Mouse (Mus musculus) cerebral cortex, adult 2 months (tissue): ENCODE data around the gene Pomp.

ENCODE experiments used
- WGBS: fragments of 180-500 bp; shearing (Covaris S2); methylation state at CpG from one replicate; pipeline ENCODE4 v1.1.7; 2018; 5-methylcytosine and 5-hydroxymethylcytosine counted together

The Pomp gene

DNA sequence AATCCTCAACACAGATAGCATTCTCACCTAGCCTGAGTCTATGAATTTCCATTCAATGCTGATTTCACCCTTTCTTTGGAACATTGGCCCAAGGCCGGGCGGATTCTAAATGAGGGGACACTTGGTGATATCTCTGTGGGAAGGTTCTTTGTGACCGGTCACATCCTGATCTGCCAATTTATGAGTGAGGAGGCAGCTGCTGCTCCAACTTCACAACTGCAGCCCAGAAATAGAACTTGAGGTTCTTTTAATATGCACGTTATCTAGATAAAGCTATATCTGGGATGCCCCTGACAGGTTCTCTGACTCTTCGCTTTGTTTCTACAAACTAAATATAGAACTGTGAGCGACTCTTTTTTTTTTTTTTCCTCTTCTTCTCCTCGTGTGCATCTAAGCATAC is 10.1 kb upstream of the Pomp start:
- WGBS, result 31% methylated on average over 7 of the region's 7 CpGs

DNA sequence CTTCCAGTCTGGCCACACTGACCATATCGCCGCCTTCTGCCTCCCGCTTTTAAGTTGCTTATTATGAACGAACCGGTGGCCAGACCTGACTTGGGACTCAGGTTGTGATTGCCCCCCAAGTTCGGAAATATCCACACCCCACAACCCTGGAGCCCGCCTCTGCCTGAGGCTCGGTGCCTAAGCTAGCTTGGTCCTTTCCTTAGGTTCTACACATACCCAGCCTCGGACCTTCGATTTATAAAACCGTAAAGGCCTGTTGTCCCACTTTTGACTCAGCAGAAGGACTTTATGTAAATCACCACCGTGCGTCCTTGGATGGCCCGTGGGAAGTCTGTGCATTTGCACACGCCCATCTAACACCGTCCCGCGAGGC is 199 bp upstream of the Pomp start:
- under 1% methylated on average over 18 of the region's 18 CpGs for WGBS

DNA sequence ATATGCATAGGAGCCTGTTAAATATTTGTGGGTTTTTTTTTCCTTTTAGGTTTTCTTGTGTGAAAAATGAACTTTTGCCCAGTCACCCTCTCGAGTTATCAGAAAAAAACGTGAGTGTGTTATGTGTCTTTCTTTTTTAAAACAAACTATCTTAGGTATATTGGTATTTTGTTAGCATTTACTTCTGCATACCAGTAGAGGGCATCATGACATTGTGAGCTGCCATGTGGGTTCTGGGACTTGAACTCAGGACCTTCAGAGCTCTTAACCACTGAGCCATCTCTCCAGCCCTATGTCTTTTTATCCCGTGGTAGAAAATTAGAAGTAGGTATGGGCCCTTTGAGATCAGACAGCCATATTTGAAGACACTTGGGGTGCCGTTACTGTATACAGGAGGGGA is 8.4 kb downstream of the Pomp start:
- 88% methylated on average over 4 of the region's 4 CpGs for WGBS

DNA sequence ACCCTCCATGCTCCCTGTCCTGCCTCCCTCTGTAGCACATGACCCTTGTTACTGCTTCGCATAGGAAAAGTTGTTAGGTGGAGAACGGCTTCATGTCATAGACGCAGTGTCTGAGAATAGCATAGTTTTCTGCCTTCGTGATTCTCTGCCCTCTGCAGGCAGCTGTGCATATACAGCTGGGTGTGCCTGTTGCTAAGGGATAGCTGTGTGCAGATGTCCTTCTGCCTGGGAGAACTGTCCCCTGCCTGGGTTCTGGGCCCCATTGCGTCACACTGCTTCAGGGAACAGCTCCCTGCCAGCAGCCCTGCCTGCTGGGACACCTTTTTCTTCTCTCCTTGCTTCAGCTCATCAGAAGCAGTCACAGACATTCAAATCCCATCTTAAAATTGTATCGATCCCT is 9.3 kb downstream of the Pomp start:
- WGBS, result 76% methylated on average over 6 of the region's 6 CpGs

DNA sequence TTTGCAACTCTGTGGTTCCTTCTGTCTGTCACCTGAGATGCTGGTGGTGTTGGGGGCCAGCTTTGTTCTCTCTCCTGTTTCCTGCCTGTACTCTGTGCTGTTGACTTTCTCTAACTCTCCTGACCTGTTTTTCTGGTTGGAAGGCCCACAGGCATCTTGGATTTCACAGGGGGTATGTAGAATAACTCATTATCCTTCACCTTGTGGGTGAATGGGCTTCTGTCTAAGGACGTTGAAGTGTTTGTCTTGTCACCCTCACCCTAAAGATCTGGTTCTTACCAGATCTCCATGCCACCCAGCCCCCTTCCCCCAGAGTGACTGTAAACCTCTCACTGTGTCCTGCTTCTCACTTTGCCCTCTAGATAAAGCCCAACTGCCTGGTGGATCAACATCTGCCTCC is 10.0 kb downstream of the Pomp start:
- WGBS, result 88% methylated on average over 1 of the region's 1 CpGs

DNA sequence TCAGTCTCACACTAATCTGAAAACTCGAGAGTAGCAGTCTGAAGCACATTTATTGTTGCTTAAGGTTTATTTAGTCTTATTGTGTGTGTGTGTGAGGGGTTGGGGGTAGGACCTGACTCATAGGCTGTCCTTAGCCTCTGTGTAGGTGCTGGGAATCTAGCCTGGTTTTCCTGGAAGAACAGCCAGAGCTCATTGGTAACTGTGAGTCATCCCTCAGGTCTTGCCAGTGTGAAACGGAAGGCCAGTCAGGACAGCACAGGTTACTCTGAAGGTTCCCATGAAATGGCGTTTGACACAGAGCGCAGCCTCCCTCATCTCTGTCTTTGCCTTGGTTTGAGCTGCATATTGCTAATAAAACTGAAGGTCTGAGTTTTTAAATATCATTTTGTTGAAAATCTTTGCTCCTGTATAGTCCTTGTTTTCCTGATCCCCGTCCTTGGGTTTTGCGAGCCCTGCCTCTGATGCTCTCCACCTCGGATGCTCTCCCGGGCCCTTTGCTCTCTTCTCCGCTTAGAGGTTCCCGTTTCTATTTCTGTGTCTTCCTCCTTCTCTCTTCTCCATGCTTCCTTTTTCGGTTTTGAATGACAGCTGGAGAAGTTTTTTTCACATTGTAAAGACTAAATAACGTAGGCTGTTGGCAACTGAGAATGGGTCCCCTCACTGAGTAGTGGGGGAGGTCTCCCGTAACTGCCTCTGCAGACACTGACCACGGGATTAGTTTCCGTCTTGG is 11.0 kb downstream of the Pomp start:
- WGBS, result 69% methylated on average over 15 of the region's 15 CpGs

- WGBS, result 81% methylated on average over 18 of the region's 18 CpGs
These were observed 14.3 kb downstream of the Pomp start for GRCm38 (mm10) chr5:147874491-147875065.

DNA sequence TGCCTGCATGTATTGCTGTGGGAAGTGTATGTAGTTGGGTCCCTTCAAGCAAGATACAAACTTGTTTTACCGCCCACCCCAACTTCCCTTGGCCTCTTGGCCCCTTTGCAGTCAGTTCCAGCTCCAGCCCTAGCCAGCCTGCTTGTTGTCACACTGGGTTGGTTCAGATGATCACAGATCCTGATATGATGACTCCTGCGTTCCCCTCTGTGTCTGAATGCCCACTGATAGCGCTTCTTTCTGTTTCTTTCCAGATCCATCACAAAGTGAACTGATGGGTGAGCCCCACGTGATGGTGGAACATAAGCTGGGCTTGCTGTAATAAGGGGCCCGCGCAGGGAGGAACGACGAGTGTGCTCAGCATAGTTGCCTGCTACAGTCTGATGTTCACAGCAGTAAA is 14.9 kb downstream of the Pomp start:
- 94% methylated on average over 8 of the region's 8 CpGs for WGBS

DNA sequence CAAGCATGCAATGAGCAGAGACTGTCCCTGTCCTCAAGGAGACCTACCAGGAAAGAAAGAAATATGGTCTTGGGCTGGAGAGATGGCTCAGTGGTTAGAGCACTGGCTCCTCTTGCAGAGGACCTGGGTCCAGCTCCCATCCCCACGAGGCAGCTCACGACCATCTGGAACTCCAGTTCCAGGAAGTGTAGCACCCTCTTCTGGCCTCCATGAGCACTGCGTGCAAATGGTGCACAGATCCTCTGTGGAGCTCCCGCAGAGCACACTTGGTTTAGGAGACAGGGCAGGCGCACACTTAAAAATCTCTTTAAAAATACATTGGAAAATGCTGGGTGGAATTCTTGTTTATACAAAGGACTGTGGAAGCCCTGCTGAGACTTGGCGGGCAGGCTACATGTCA is 17.3 kb downstream of the Pomp start:
- WGBS, result 68% methylated on average over 6 of the region's 6 CpGs

DNA sequence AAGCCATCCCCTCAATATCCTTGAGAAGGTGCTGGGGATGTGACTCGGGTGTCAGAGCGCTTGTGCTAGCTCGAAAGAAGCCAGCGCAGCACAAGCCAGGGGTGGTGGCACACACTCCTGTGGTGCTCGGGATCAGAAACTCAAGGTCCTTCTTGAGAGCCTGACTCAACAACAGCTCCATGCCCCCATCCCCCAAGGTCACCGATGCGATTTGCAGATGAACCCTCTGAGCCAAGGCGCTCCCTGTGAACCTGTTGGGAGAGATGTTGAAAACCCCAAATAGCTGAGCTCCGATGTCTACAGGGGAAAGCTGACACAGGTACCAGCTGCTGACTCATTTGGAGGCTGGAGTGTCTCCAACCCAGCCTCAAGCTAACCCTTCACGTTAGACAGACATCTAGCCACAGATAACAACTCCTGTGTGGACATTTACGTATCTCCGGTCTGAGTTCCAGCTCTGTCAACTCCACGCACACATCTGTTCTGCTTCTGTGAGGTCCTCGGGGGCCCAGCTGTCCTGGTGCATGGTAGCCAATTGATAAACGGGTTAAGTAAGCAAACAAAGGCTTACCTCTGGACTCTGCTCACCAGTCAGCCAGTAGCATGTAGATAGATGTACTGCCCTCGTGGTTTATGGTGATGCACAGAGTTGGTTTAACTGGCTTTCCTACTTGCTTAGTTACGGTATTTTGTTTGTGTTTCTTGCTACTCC is 19.9 kb downstream of the Pomp start:
- 88% methylated on average over 17 of the region's 17 CpGs for WGBS

- WGBS, result 88% methylated on average over 6 of the region's 6 CpGs
These were observed 23.3 kb downstream of the Pomp start for GRCm38 (mm10) chr5:147883581-147883980.

DNA sequence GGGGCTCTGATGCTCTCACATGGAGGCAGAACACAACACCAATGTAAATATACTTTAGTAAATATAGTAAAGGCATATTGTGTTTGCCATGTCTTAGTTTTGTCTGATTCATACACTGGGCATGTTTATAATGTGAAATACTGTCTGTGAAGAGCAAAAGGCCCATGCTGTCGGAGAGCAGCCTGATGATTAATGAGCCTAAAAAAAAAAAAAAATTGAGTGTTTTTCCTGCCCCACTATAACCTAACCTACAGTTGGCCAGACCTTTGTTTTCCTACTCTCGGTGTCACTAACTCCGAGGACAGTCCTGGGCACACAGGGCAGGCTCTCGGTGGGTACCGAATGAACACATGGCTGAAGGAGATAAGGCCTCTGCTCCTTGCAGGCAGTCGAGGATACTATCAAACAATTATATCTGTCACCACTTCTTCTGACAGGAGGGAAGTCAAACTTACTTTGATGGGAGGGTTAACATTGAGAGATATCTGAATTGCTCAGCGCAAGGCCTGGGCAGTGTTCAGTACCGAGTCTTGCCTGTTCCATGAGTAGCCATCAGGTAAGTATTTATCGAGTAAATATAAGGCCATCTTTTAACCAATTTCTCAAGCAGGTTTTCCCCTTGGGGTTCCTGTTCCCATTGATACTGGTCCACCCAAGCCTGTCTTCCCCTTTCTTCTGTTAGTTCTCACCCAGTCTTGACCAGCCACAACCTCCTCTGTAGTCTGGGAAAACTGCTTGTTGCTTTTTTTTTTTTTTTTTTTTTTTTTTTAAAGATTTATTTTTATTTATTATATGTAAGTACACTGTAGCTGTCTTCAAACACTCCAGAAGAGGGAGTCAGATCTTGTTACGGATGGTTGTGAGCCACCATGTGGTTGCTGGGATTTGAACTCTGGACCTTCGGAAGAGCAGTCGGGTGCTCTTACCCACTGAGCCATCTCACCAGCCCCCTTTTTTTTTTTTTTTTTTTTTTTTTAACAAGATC is 28.3 kb downstream of the Pomp start:
- WGBS, result 89% methylated on average over 11 of the region's 12 CpGs

DNA sequence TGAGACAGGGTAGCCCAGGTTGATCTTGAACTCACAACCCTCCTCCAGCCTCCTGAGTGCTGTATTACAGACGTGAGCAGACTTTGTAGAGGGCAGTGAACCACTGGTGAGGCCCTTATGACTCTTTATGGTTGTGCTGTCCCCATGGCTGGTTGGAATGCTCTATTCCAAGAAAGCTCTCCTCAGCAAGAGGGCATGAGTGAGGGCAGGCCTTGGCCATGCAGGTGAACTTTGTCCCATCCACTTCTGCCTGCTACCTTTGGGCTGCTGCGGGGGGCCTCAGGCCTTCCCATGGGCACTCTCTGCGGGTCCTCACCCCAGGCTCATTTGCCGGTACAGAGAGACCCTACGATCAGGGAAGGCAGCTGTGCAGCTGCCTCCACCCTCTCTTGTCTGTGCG is 32.5 kb downstream of the Pomp start:
- WGBS, result 81% methylated on average over 6 of the region's 6 CpGs

GRCm38 (mm10) chr5:147893143-147893542 is 32.9 kb downstream of the Pomp start:
- WGBS, result 60% methylated on average over 9 of the region's 9 CpGs

GRCm38 (mm10) chr5:147893766-147894454 is 33.6 kb downstream of the Pomp start:
- WGBS, result 4% methylated on average over 25 of the region's 25 CpGs

DNA sequence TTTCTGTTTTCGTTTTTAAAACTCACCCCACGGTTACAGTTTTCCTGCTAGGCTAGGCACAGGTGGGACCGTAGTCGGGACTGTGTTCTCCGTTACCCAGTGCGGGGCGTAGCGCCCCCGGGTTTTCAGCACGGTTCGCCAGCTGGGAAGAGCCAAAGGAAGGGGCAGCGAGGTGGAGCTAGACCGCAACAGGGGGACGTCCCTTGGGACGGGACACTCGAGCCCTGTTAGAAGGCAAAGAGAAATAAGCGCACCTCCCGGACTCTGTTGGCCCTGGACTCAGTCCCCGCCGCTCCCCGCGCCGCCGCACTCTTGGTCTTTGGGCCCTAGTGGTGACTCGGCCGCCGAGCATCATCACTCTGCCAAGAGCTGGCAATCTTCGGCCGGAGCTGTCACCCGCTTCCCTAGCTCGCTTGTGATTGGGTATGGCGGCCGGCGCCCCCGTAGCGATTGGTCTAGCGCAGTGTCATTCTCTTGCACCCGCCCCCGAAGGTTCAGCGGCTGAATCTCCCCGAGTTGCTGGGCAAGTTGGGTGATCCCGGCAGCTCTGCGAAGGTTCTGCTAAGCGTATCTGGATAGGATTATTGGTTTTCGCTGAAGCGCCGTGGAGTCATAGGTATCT is 34.3 kb downstream of the Pomp start, which contains the start of gene Slc46a3:
Gene Slc46a3, minus strand, starts transcription at position 361 of the 622 bp plus-strand sequence.
- WGBS, result 1% methylated on average over 47 of the region's 47 CpGs

GRCm38 (mm10) chr5:147895436-147896198 is 35.4 kb downstream of the Pomp start:
- WGBS, result 33% methylated on average over 16 of the region's 16 CpGs

GRCm38 (mm10) chr5:147896501-147896900 is 36.2 kb downstream of the Pomp start:
- WGBS, result 83% methylated on average over 4 of the region's 4 CpGs

DNA sequence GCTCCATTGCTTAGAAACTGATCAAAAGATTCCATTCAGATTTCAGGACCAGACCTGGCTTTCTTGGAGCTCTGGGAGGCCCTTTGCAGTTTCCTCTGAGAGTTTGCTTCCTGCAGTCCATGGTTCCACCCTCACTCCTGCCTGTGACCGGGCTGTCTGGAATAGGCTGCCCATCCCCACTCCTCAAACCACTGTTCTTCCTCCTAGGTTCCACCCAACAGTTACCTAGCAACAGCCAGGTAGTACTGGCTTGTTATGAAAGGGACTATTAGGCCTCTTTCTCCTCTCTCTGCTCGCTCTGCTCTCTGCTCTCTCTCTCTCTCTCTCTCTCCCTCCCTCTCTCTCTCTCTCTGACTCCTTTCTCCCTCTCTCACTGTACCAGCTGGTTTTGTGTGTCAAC is 38.0 kb downstream of the Pomp start:
- 78% methylated on average over 2 of the region's 2 CpGs for WGBS

GRCm38 (mm10) chr5:147898968-147899549 is 38.8 kb downstream of the Pomp start:
- WGBS, result 70% methylated on average over 4 of the region's 4 CpGs
